8 mouse cellular contexts compared by ENCODE assay signal in genomic region chr4:131910237-131910994, GRCm38 (mm10). TPM values are rescaled to one million over a fixed set of nuclear protein-coding genes. Genes with fewer than 3 reads are reported as not detected.
DNase-seq lines count a peak whose midpoint lies in the region; ATAC-seq and TF ChIP-seq lines count a peak whose summit lies in the region.

No protein-coding gene starts in this region.

- no peak for ATAC-seq in hindbrain, postnatal 0 days
- peak; percentile 22; the same call in 1 of the 2 replicates for ATAC-seq in lung, embryonic 14.5 days (ENCODE audit: insufficient read depth)
- peak; percentile 60 for ATAC-seq in neutrophil, adult 5-6 weeks (ENCODE audit: extremely low read depth, insufficient number of reproducible peaks, low FRiP score, poor library complexity, severe bottlenecking)

- H3K9ac ChIP-seq in hindbrain, postnatal 0 days (replicated peaks; ENCODE audit: low read length) = no peak overlapping the region
- no peak overlapping the region; the same call in 1 of the 2 replicates for H3K9ac ChIP-seq in lung, embryonic 14.5 days

- H3K4me2 ChIP-seq in hindbrain, postnatal 0 days (ENCODE audit: low read depth, low read length) = peak overlapping the region; percentile 39
- peak overlapping the region; percentile 52 for H3K4me2 ChIP-seq in lung, embryonic 14.5 days

- H3K4me1 ChIP-seq in testis, adult 2 months (ENCODE audit: control insufficient read depth, insufficient read depth, low read length) = peaks cover 38% of the 10 kb centered on the region
- H3K4me1 ChIP-seq in hindbrain, postnatal 0 days (ENCODE audit: insufficient read depth, low read length) = peaks cover 9% of the 10 kb centered on the region
- H3K4me1 ChIP-seq in lung, embryonic 14.5 days (ENCODE audit: insufficient read depth) = peaks cover 10% of the 10 kb centered on the region; the same call in 1 of the 2 replicates

- H3K9me3 ChIP-seq in hindbrain, postnatal 0 days (ENCODE audit: low read length) = no peaks in the 10 kb centered on the region
- H3K9me3 ChIP-seq in lung, embryonic 14.5 days (ENCODE audit: low read depth, low read length) = no peaks in the 10 kb centered on the region

- TF ChIP-seq POLR2A in testis, adult 2 months (IDR thresholded peaks at IDR 0.05; ENCODE audit: control insufficient read depth, low read depth, low read length) = peak; percentile 64; the same call in 1 of the 2 replicates

- WGBS in hindbrain, postnatal 0 days = 13% methylated on average over 18 of the region's 21 CpGs
- WGBS in lung, embryonic 14.5 days = 7% methylated on average over 19 of the region's 21 CpGs

- H3K27me3 ChIP-seq in testis, adult 2 months (ENCODE audit: control insufficient read depth, insufficient read depth, low read length) = no peaks in the 10 kb centered on the region
- 0 out of 2 replicates have a peak, but pooled peaks cover 14% of the 10 kb centered on the region for H3K27me3 ChIP-seq in hindbrain, postnatal 0 days (ENCODE audit: insufficient read depth, low read length)
- H3K27me3 ChIP-seq in lung, embryonic 14.5 days (ENCODE audit: insufficient read depth, low read length) = peaks cover 22% of the 10 kb centered on the region

- no peak for DNase-seq in testis, postnatal 10 days (ENCODE audit: low spot score)
- peak; percentile 49 for DNase-seq in hindbrain, postnatal 0 days (ENCODE audit: low spot score)
- DNase-seq in lung, embryonic 14.5 days = peak; percentile 63
- no peak for DNase-seq in adrenal gland, adult (ENCODE audit: inconsistent age in 2 of 2, low spot score in 1 of 2)
- no peak for DNase-seq in cerebellum, adult 18-20 months
- DNase-seq in thymus, postnatal 0 days (ENCODE audit: low spot score) = no peak

- no peaks in the 10 kb centered on the region for H3K36me3 ChIP-seq in testis, adult 2 months (ENCODE audit: control insufficient read depth, insufficient read depth, low read length)
- H3K36me3 ChIP-seq in hindbrain, postnatal 0 days (ENCODE audit: insufficient read depth, low read length) = no peaks in the 10 kb centered on the region
- H3K36me3 ChIP-seq in lung, embryonic 14.5 days (ENCODE audit: insufficient read depth) = peaks cover 5% of the 10 kb centered on the region; the same call in 1 of the 2 replicates

- no peak for TF ChIP-seq CTCF in testis, adult 2 months (IDR thresholded peaks at IDR 0.05; ENCODE audit: control insufficient read depth, insufficient read depth, insufficient replicate concordance, low read depth, low read length)
- TF ChIP-seq CTCF in hindbrain, postnatal 0 days (IDR thresholded peaks at IDR 0.05; ENCODE audit: low read depth) = no peak
- no peak for TF ChIP-seq CTCF in lung, embryonic 14.5 days (IDR thresholded peaks at IDR 0.05; ENCODE audit: low read depth)

- no peak overlapping the region for H3K27ac ChIP-seq in testis, adult 2 months (ENCODE audit: control insufficient read depth, insufficient read depth, low read depth, low read length)
- H3K27ac ChIP-seq in hindbrain, postnatal 0 days = no peak overlapping the region
- no peak overlapping the region for H3K27ac ChIP-seq in lung, embryonic 14.5 days (ENCODE audit: low read depth)

- peak overlapping the region; percentile 82 for H3K4me3 ChIP-seq in testis, adult 2 months (ENCODE audit: control insufficient read depth, low read depth, low read length)
- no peak overlapping the region for H3K4me3 ChIP-seq in hindbrain, postnatal 0 days (ENCODE audit: low read length)
- H3K4me3 ChIP-seq in lung, embryonic 14.5 days (ENCODE audit: low read depth, low read length) = 0 out of 2 replicates have a peak overlapping the region, but pooled peaks have one; percentile 12

RNA-seq across cellular contexts. Expression of gene Tmem200b, which starts 11.2 kb away (rescaled TPM):
- 11.2 and 13.3 TPM in 2 replicates for polyA plus RNA-seq in testis, adult 2 months (2012; rRNA removed)
- total RNA-seq in hindbrain, postnatal 0 days (2014; rRNA removed) = 2.3 and 3.2 TPM in 2 replicates
- polyA plus RNA-seq in hindbrain, postnatal 0 days (2015; fragmentation: Nextera tagmentation; extraction: Ambion mirVana) = 0.48 and 0.64 TPM in 2 replicates
- polyA plus RNA-seq in lung, embryonic 14.5 days (2014; fragmentation: Nextera tagmentation; extraction: Ambion mirVana) = 2.6 and 3.1 TPM in 2 replicates
- not detected in 2 replicates for total RNA-seq in neutrophil, adult 5-6 weeks (2017)
- polyA plus RNA-seq in thymus, postnatal 0 days (2015; fragmentation: Nextera tagmentation; extraction: Ambion mirVana) = 0.30 and 0.35 TPM in 2 replicates

RNA-seq across cellular contexts. Expression of gene Srsf4, which starts 37.0 kb away (rescaled TPM):
- polyA plus RNA-seq in testis, adult 2 months (2012; rRNA removed) = 41.6 and 44.1 TPM in 2 replicates
- total RNA-seq in hindbrain, postnatal 0 days (2014; rRNA removed) = 25.9 and 28.3 TPM in 2 replicates
- polyA plus RNA-seq in hindbrain, postnatal 0 days (2015; fragmentation: Nextera tagmentation; extraction: Ambion mirVana) = 76.0 and 86.0 TPM in 2 replicates
- polyA plus RNA-seq in lung, embryonic 14.5 days (2014; fragmentation: Nextera tagmentation; extraction: Ambion mirVana) = 122 and 131 TPM in 2 replicates
- 65.4 and 66.6 TPM in 2 replicates for total RNA-seq in neutrophil, adult 5-6 weeks (2017)
- 119 and 123 TPM in 2 replicates for polyA plus RNA-seq in thymus, postnatal 0 days (2015; fragmentation: Nextera tagmentation; extraction: Ambion mirVana)

Comparison
In these comparisons a context has a peak if more than half of its experiments do, and no peak if none do; other contexts are left out.
1. DNase-seq: peak in hindbrain, postnatal 0 days (single experiment) and lung, embryonic 14.5 days (single experiment); none in testis, postnatal 10 days (single experiment), adrenal gland, adult (0 of 2), cerebellum, adult 18-20 months (0 of 2) and thymus, postnatal 0 days (single experiment).